Mouse (Mus musculus): ENCODE measurements around the gene Pmm1.

DNA sequence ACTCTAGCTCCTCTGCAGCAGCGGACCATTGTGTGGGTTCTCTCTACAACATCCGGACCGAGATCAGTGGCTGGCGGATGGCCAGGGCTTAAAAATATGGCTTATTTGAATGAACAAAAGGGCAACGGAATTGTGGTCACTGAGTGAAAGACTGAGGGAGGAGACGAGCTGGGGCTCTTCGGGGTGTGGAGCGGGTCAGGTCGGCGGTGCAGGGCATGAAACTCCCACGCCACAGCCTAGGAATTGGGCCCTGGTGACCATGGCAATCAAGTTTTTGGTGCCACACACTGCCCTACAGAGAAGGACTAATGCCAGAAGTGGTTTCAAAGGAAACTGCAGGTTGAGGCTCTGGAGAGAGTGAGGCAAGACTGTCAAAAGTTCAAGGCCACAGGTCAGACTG is 32.5 kb downstream of the Pmm1 start:
- TF ChIP-seq CTCF (IDR thresholded peaks at IDR 0.05; ENCODE audit: borderline replicate concordance, control insufficient read depth, extremely low read depth, insufficient read depth, low read length, poor library complexity), result no peak
- no peak for TF ChIP-seq POLR2A (IDR thresholded peaks at IDR 0.05; ENCODE audit: control insufficient read depth, extremely low read depth, insufficient read depth, low read length, poor library complexity)

Measured in thymus, adult 2 months (tissue).